Mouse (Mus musculus): Measurements from ENCODE around the gene Rnf185.

Gene Rnf185

GRCm38 (mm10) chr11:3443091-3443490 is 9.1 kb downstream of the Rnf185 start:
- no peak for DNase-seq

GRCm38 (mm10) chr11:3442677-3443076 is 9.5 kb downstream of the Rnf185 start:
- DNase-seq = no peak

- DNase-seq = no peak
These were observed 10.3 kb downstream of the Rnf185 start for GRCm38 (mm10) chr11:3441696-3442443.

- no peak for DNase-seq
These were observed 14.5 kb downstream of the Rnf185 start for GRCm38 (mm10) chr11:3437621-3438020.

- DNase-seq = no peak
These were observed 18.4 kb downstream of the Rnf185 start for GRCm38 (mm10) chr11:3433809-3434208.

GRCm38 (mm10) chr11:3431976-3432603 is 20.1 kb downstream of the Rnf185 start:
- DNase-seq = no peak

GRCm38 (mm10) chr11:3431515-3431914 is 20.6 kb downstream of the Rnf185 start:
- DNase-seq = no peak

- no peak for DNase-seq
These were observed 23.5 kb downstream of the Rnf185 start for GRCm38 (mm10) chr11:3428632-3429031.

GRCm38 (mm10) chr11:3427697-3428230 is 24.4 kb downstream of the Rnf185 start:
- no peak for DNase-seq

- DNase-seq = no peak
These were observed 29.9 kb downstream of the Rnf185 start for GRCm38 (mm10) chr11:3422242-3422641.

- no peak for DNase-seq
These were observed 33.4 kb downstream of the Rnf185 start for GRCm38 (mm10) chr11:3418741-3419140.

- DNase-seq = no peak
These were observed 34.4 kb downstream of the Rnf185 start for GRCm38 (mm10) chr11:3417795-3418194.

GRCm38 (mm10) chr11:3416399-3416798 is 35.8 kb downstream of the Rnf185 start:
- no peak for DNase-seq

GRCm38 (mm10) chr11:3412111-3412510 is 40.1 kb downstream of the Rnf185 start:
- no peak for DNase-seq

- peak; percentile 89 for DNase-seq
These were observed 43.0 kb downstream of the Rnf185 start, which contains the start of gene Limk2 for GRCm38 (mm10) chr11:3408997-3409732. Gene Limk2, minus strand, starts transcription at chr11:3409189.

- no peak for DNase-seq
These were observed 43.8 kb downstream of the Rnf185 start for GRCm38 (mm10) chr11:3408131-3408996.

- peak; percentile 43 for DNase-seq
These were observed 47.7 kb downstream of the Rnf185 start for GRCm38 (mm10) chr11:3404287-3405047.

GRCm38 (mm10) chr11:3403024-3403423 is 49.1 kb downstream of the Rnf185 start:
- DNase-seq = no peak

GRCm38 (mm10) chr11:3398318-3398717 is 53.8 kb downstream of the Rnf185 start:
- DNase-seq = no peak

GRCm38 (mm10) chr11:3396562-3396961 is 55.6 kb downstream of the Rnf185 start:
- peak; percentile 32 for DNase-seq

GRCm38 (mm10) chr11:3396091-3396490 is 56.1 kb downstream of the Rnf185 start:
- no peak for DNase-seq

- DNase-seq = no peak
These were observed 57.6 kb downstream of the Rnf185 start for GRCm38 (mm10) chr11:3394520-3394919.
